Mouse (Mus musculus) neural tube, embryonic 15.5 days (tissue): ENCODE results near the gene Ak1. TPM values are rescaled to one million over a fixed set of nuclear protein-coding genes. Genes with fewer than 3 reads are reported as not detected.

Experiments
- ATAC-seq: fragments of 200-750 bp; cut with Nextera tagmentation; 2 replicates; pipeline ENCODE4 v1.8.0; 2017; ENCODE audit warnings: mild to moderate bottlenecking, moderate TSS enrichment, moderate library complexity; ENCODE audit not compliant: low FRiP score
- H3K27ac ChIP-seq: fragments of 300-500 bp; sonication (generic); replicated peaks from 2 replicates; pipeline ENCODE4 v1.5.1; 2015; ENCODE audit warnings: mild to moderate bottlenecking, inconsistent platforms
- H3K27me3 ChIP-seq: fragments of 300-500 bp; sonication (generic); replicated peaks from 2 replicates; pipeline ENCODE4 v1.6.1; 2015; ENCODE audit warnings: inconsistent platforms
- H3K36me3 ChIP-seq: fragments of 300-500 bp; sonication (generic); 2 replicates; pipeline ENCODE4 v1.6.1; 2015; ENCODE audit warnings: inconsistent platforms
- H3K4me1 ChIP-seq: fragments of 300-500 bp; sonication (generic); 2 replicates; pipeline ENCODE4 v1.6.1; 2015; ENCODE audit warnings: inconsistent platforms
- H3K4me2 ChIP-seq: fragments of 300-500 bp; sonication (generic); 2 replicates; pipeline ENCODE4 v1.6.1; 2015; ENCODE audit warnings: inconsistent platforms, mild to moderate bottlenecking, moderate library complexity
- H3K4me3 ChIP-seq: fragments of 300-500 bp; sonication (generic); replicated peaks from 2 replicates; pipeline ENCODE4 v1.5.1; 2015; ENCODE audit warnings: mild to moderate bottlenecking, inconsistent platforms
- H3K9ac ChIP-seq: fragments of 300-500 bp; sonication (generic); replicated peaks from 2 replicates; pipeline ENCODE4 v1.6.1; 2015; ENCODE audit warnings: mild to moderate bottlenecking, inconsistent platforms
- H3K9me3 ChIP-seq: fragments of 300-500 bp; sonication (generic); replicated peaks from 2 replicates; pipeline ENCODE4 v1.6.1; 2016; ENCODE audit warnings: inconsistent platforms
- WGBS: fragments of 180-500 bp; shearing (Covaris S2); methylation state at CpG from one replicate; pipeline ENCODE4 v1.1.7; 2015; ENCODE audit warnings: mixed read lengths; 5-methylcytosine and 5-hydroxymethylcytosine counted together
- polyA plus RNA-seq: library from polyadenylated mRNA; unstranded; fragments of >200 nt; fragmentation: Nextera tagmentation; extraction: Ambion mirVana; gene quantifications from 2 replicates; pipeline ENCODE4 v1.2.1, GENCODE M21; 2015

Gene Ak1
- polyA plus RNA-seq, 1 experiment from 2014 or later = 103 TPM

DNA sequence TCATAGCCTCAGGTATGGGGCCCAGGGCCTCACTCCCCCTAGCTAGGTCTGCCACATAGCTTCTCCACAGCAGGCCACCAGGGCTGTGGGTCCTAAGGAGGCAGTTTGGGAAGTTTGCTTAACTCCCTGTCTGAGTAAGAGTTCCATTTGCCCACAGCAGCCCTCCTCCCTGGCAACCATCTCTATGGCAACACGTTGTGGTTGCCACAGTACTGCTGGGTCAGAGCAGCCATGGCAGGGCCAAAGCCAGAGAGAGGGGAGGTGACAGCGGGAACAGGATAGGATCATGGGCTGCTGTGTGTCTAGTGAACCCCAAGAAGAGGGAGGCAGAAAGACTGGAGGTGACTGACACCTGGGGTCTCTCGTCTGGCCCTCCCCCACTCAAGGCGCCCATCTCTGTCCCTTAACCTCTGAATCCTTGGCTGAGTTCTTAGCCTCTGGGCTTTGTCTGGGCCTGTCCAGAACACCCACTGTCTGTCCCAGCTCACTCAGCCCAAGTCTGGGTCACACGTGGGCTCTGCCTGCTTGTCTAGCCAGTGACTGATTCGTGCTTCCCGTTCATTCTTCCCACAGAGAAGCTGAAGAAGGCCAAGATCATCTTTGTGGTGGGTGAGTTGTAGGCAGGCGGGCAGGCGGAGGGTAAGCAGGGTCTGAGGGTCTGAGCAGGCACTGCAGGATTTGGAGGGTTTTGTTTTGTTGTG is 7.9 kb downstream of the Ak1 start:
- H3K9me3 ChIP-seq = no peaks in the 10 kb centered on the region
- H3K4me3 ChIP-seq = no peak overlapping the region
- ATAC-seq = peak; percentile 11; the same call in 1 of the 2 replicates
- whole genome bisulfite sequencing = 30% methylated on average over 9 of the region's 9 CpGs
- H3K27me3 ChIP-seq = no peaks in the 10 kb centered on the region
- H3K36me3 ChIP-seq = peaks cover 3% of the 10 kb centered on the region; the same call in 1 of the 2 replicates
- peak overlapping the region; percentile 28 for H3K4me2 ChIP-seq
- H3K9ac ChIP-seq = peak overlapping the region; percentile 3; the same call in 1 of the 2 replicates
- H3K4me1 ChIP-seq = peaks cover 74% of the 10 kb centered on the region
- peak overlapping the region; percentile 66 for H3K27ac ChIP-seq

DNA sequence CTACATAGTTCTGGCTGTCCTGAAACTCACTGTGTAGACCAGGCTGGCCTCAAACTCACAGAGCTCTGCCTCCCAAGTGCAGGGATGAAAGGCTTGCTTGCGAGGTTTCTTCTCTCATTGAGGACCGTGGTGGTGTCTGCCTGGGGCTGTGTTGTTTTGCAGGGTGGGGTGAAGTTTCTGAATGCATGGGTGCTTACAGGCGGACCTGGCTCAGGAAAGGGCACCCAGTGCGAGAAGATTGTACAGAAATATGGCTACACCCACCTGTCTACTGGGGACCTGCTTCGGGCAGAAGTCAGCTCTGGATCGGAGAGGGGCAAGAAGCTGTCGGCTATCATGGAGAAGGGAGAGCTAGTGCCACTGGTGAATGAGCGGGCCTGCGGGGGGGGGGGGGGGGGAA is 8.5 kb downstream of the Ak1 start:
- peaks cover 71% of the 10 kb centered on the region for H3K4me1 ChIP-seq
- H3K27me3 ChIP-seq = no peaks in the 10 kb centered on the region
- no peak for ATAC-seq
- no peak overlapping the region for H3K27ac ChIP-seq
- no peak overlapping the region for H3K4me3 ChIP-seq
- H3K9ac ChIP-seq = peak overlapping the region; percentile 3; the same call in 1 of the 2 replicates
- H3K36me3 ChIP-seq = peaks cover 5% of the 10 kb centered on the region; the same call in 1 of the 2 replicates
- 77% methylated on average over 8 of the region's 9 CpGs for WGBS
- H3K4me2 ChIP-seq = peak overlapping the region; percentile 28; the same call in 1 of the 2 replicates
- H3K9me3 ChIP-seq = no peaks in the 10 kb centered on the region

DNA sequence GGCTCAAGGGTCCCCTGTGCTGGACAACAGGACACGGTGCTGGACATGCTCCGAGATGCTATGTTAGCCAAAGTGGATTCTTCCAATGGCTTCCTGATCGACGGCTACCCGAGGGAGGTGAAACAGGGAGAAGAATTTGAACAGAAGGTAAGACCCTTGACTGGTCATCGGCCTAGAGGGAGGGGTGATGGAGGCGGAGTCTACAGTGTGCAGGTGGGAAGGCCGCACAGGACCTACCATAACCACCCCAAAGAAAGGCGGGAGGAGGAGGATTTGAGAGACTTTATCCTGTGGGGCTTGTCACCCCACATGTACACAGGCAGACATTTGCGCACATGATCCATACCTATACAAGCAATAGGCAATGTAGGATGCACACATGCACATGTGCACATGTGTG is 9.5 kb downstream of the Ak1 start:
- 88% methylated on average over 10 of the region's 10 CpGs for WGBS
- no peaks in the 10 kb centered on the region for H3K27me3 ChIP-seq
- H3K4me3 ChIP-seq = no peak overlapping the region
- no peak overlapping the region for H3K9ac ChIP-seq
- H3K4me2 ChIP-seq = no peak overlapping the region
- peaks cover 63% of the 10 kb centered on the region for H3K4me1 ChIP-seq
- no peak overlapping the region for H3K27ac ChIP-seq
- H3K36me3 ChIP-seq = peaks cover 5% of the 10 kb centered on the region; the same call in 1 of the 2 replicates
- ATAC-seq = no peak
- H3K9me3 ChIP-seq = no peaks in the 10 kb centered on the region

DNA sequence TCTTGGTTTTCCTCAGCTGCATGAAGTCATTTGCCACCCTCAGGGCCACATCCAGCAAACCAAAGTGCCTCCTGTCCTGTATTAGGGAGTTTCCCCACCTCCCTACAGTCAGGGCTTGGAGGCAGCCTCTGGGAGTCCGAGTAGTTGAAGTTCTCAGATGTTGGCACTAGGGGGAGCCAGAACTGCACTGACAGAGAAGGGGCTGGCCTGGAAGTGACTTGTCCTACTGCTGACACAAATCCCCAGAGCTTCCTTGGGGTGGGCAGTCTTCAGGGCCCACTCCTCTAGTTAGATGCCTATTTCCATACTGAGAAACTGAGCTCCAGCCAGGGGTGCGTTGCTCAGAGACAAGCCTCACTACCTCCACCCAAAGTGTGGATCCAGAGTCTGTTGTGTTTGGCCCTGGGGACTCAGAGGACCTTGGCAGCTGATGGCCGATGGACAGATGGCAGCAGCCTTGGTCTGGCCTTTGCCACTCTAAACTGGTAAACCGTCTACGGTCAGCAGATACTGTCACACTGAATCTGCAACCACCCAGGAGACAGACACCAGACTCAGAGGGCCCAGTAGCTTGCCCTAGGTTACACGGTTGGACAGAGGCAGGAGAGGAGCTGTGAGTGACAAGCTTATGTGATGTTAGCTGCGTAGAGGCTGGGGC is 10.3 kb downstream of the Ak1 start:
- H3K27ac ChIP-seq = no peak overlapping the region
- no peak for ATAC-seq
- H3K9ac ChIP-seq = no peak overlapping the region
- peaks cover 5% of the 10 kb centered on the region; the same call in 1 of the 2 replicates for H3K36me3 ChIP-seq
- no peaks in the 10 kb centered on the region for H3K27me3 ChIP-seq
- H3K4me3 ChIP-seq = no peak overlapping the region
- 48% methylated on average over 7 of the region's 7 CpGs for WGBS
- peaks cover 55% of the 10 kb centered on the region for H3K4me1 ChIP-seq
- no peak overlapping the region for H3K4me2 ChIP-seq
- no peaks in the 10 kb centered on the region for H3K9me3 ChIP-seq

DNA sequence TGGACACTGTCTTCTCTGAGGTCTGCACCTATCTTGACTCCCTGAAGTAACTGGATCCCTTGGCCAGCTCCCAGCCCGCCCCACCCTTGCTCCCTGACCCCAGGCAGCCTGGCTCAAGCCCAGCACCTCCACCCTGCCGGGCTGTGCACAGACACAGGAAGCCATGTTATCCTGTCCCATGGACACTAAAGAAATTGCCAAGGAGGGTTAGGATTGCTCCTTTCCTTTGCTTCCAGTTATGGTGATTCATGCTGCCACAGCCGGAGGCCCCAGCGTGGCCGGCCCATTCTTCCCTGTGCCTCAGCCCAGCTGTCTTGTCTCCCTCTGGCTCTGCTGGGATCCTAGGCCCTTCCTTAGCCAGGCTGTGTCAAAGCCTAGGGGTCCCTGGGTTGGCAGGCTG is 12.1 kb downstream of the Ak1 start:
- Histone ChIP-seq H3K9ac (no peak overlapping the region), H3K27ac (no peak overlapping the region), H3K4me1 (peaks cover 42% of the 10 kb centered on the region), H3K36me3 (peaks cover 5% of the 10 kb centered on the region; the same call in 1 of the 2 replicates), H3K4me3 (no peak overlapping the region), H3K27me3 (no peaks in the 10 kb centered on the region), H3K9me3 (no peaks in the 10 kb centered on the region), H3K4me2 (no peak overlapping the region)
- 75% methylated on average over 5 of the region's 5 CpGs for WGBS
- no peak for ATAC-seq

DNA sequence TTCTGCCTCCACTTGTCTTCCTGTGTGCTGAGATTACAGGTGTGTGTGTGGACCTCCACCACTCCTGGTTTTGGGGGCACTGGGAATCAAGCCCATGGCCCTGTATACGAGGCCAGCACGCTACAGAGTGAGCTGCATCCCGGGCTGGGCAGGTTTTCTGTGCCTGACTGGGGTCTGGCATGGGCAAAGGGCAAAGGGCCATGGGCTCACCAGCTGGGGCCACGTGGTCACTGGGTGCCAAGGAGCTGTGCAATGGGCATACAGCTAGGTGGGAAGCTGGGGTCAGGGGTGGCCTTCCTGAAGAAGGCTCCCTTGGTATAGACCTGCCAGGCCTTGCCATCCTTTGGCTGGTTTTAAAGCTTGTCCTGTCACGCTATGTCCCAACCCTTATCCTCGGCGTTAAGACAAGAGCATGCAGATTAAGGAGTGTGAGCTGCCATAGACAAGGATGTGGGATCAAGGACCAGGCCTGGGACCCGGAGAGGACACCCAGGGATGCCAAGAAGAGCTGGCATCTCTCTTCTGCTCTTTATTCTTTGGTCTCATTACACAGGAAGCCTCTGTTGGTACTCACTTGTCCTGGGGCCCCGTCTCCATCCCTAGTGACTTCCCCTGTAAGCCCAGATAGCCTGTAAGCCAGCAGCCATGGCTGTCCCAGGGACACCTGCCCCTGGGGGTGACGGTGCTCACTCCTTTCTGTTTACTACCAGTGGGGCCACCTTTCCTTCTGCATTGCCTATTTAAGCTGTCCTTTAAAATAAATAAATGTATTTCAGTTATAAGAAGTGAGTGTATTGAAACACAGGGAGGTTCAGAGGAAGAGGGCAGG is 12.9 kb downstream of the Ak1 start:
- Histone ChIP-seq H3K27ac (0 out of 2 replicates have a peak overlapping the region, but pooled peaks have one; percentile 5), H3K9me3 (no peaks in the 10 kb centered on the region), H3K27me3 (no peaks in the 10 kb centered on the region), H3K9ac (no peak overlapping the region), H3K4me1 (peaks cover 34% of the 10 kb centered on the region), H3K4me2 (no peak overlapping the region), H3K36me3 (peaks cover 5% of the 10 kb centered on the region; the same call in 1 of the 2 replicates), H3K4me3 (no peak overlapping the region)
- no peak for ATAC-seq
- WGBS = 88% methylated on average over 10 of the region's 10 CpGs

DNA sequence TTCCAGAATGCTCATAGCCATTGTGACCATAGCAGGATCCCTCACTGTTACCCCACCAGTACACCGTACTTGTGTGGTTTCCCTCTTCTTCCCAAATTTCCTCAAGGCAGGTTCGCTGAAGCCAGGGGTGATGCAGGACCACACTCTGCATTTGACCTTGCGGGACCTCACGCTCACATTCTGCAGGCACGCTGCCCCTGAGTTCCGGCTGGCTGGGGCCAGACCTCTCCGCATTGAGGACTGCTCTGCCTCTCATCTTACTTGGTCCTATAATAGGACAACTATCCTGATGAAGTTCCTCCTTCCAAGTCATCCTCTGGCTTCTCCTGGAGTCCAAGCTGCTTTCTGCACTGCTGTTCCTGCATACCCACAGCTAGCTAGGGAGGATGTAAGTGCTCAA is 15.1 kb downstream of the Ak1 start:
- H3K36me3 ChIP-seq = peaks cover 5% of the 10 kb centered on the region; the same call in 1 of the 2 replicates
- no peaks in the 10 kb centered on the region for H3K27me3 ChIP-seq
- no peak overlapping the region for H3K9ac ChIP-seq
- peaks cover 17% of the 10 kb centered on the region for H3K4me1 ChIP-seq
- no peaks in the 10 kb centered on the region for H3K9me3 ChIP-seq
- H3K4me2 ChIP-seq = no peak overlapping the region
- no peak for ATAC-seq
- H3K27ac ChIP-seq = no peak overlapping the region
- no peak overlapping the region for H3K4me3 ChIP-seq
- 92% methylated on average over 7 of the region's 7 CpGs for WGBS

DNA sequence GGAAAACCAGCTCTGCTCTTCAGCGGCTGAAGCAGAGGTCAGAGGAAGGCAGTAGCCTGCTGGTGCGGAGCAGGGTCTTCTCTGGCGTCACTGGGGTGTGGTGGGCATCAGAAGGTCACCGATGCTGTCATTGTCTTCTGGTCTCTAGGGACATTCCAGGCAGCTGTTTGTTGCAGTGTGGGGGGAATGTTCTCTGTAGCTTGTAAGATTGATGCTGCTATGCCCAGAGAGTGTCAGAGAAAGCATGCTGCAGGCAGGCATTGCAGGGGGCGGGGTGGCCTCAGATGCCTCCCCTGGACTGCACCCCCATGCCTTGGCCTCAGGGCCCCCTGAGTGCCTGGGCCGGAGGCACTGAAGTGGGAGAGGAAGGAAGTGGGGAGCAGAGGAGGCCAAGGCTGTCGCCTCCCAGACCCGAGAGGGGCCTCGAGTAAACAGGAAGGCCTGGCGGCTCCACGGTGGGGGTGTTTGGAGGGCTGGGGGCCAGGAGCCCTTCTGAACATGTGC is 16.3 kb downstream of the Ak1 start:
- no peaks in the 10 kb centered on the region for H3K27me3 ChIP-seq
- ATAC-seq = no peak
- no peaks in the 10 kb centered on the region for H3K9me3 ChIP-seq
- 0 out of 2 replicates have a peak overlapping the region, but pooled peaks have one; percentile 3 for H3K27ac ChIP-seq
- no peak overlapping the region; the same call in 1 of the 2 replicates for H3K4me2 ChIP-seq
- H3K36me3 ChIP-seq = peaks cover 5% of the 10 kb centered on the region; the same call in 1 of the 2 replicates
- no peak overlapping the region for H3K9ac ChIP-seq
- no peak overlapping the region for H3K4me3 ChIP-seq
- peaks cover 14% of the 10 kb centered on the region; the same call in 1 of the 2 replicates for H3K4me1 ChIP-seq
- WGBS = 40% methylated on average over 11 of the region's 11 CpGs

DNA sequence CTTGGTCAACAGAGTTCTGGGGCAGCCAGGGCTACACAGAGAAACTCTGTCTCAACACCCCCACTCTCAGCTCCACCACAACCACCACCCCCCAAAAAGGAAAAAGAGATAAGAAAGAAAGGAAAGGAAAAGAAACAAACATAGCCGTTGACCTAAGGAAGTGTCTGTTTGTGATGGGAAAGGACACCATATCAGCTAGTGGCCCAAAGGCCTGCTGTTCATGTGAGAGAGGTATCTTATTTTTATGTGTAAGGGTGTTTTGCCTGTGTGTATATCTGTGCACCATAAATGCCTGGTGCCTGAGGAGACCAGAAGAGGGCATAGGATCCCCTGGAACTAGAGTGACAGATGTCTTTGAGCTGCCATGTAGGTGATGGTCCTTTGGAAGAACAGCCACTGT is 18.1 kb downstream of the Ak1 start:
- ATAC-seq = no peak
- H3K36me3 ChIP-seq = no peaks in the 10 kb centered on the region
- no peaks in the 10 kb centered on the region for H3K27me3 ChIP-seq
- H3K4me3 ChIP-seq = no peak overlapping the region
- H3K9ac ChIP-seq = no peak overlapping the region
- no peak overlapping the region for H3K27ac ChIP-seq
- H3K4me1 ChIP-seq = peaks cover 14% of the 10 kb centered on the region; the same call in 1 of the 2 replicates
- 89% methylated on average over 1 of the region's 1 CpGs for WGBS
- no peaks in the 10 kb centered on the region for H3K9me3 ChIP-seq
- no peak overlapping the region for H3K4me2 ChIP-seq

DNA sequence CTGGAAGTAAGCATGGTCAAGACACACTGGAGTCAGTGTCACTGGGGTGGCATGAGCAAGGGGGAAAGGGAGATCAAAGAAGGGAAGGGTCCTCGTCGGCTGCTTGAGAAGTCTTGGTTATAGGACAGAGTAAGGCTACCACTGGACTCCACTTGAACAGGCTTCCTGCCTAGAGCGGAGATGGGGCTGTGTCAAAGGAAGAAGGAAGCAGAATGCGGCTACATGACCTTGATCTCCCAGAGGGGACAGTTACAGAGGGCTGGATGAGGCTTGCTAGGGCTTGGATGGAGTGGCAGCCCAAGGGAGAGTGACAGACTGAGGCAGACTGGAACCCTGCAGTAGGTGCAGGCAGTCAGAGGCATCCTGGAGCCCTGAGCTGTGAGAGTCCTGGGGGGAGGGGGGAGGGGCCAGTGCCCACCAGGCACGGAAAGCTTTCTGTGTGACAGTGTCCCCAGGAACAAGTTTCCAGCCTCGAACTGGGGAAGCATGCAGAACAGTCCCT is 19.0 kb downstream of the Ak1 start:
- Histone ChIP-seq H3K27ac (no peak overlapping the region), H3K4me3 (no peak overlapping the region), H3K4me2 (no peak overlapping the region), H3K9me3 (no peaks in the 10 kb centered on the region), H3K9ac (no peak overlapping the region), H3K4me1 (peaks cover 9% of the 10 kb centered on the region; the same call in 1 of the 2 replicates), H3K27me3 (no peaks in the 10 kb centered on the region), H3K36me3 (no peaks in the 10 kb centered on the region)
- WGBS = 70% methylated on average over 6 of the region's 6 CpGs
- ATAC-seq = no peak

DNA sequence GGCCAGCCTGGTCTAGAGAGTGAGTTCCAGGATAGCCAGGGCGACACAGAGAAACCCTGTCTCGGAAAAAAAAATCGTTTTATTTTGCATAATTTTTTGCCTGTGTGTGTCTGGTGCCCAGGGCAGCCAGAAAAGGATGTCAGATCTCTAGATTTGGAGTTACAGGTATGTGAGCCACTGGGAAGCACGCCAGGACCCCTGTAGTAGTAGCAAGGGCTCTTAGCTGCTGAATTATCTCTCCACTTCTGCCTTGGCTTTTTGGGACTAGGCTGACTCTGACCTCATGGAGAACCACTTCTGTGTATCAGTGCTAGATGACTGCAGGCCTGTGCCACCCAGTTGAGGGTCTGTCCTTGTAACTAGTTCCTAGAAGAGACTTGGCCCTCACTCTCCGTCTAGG is 20.3 kb downstream of the Ak1 start:
- no peaks in the 10 kb centered on the region for H3K9me3 ChIP-seq
- no peak overlapping the region for H3K4me2 ChIP-seq
- 89% methylated on average over 5 of the region's 5 CpGs for WGBS
- H3K4me3 ChIP-seq = no peak overlapping the region
- peaks cover 14% of the 10 kb centered on the region; the same call in 1 of the 2 replicates for H3K4me1 ChIP-seq
- no peak overlapping the region for H3K27ac ChIP-seq
- no peak for ATAC-seq
- H3K27me3 ChIP-seq = no peaks in the 10 kb centered on the region
- H3K36me3 ChIP-seq = no peaks in the 10 kb centered on the region
- no peak overlapping the region for H3K9ac ChIP-seq
